Mouse (Mus musculus): ENCODE data around the gene Gys1. TPM values are rescaled to one million over a fixed set of nuclear protein-coding genes. Genes with fewer than 3 reads are reported as not detected.

Gys1 gene
- polyA plus RNA-seq, 1 experiment from 2014 or later: 111 TPM

GRCm38 (mm10) chr7:45486158-45486557, 51.5 kb downstream of the Gys1 start:
- Histone ChIP-seq H3K36me3 (no peaks in the 10 kb centered on the region), H3K9me3 (replicated peaks) (no peaks in the 10 kb centered on the region), H3K9ac (no peak overlapping the region), H3K4me1 (replicated peaks) (peaks cover 14% of the 10 kb centered on the region), H3K27ac (no peak overlapping the region), H3K4me3 (no peak overlapping the region), H3K4me2 (no peak overlapping the region), H3K27me3 (no peaks in the 10 kb centered on the region)
- WGBS: 46% methylated on average over 7 of the region's 7 CpGs
- ATAC-seq (replicated peaks; ENCODE audit: insufficient number of reproducible peaks, insufficient read depth, low FRiP score, low read depth): no peak

DNA sequence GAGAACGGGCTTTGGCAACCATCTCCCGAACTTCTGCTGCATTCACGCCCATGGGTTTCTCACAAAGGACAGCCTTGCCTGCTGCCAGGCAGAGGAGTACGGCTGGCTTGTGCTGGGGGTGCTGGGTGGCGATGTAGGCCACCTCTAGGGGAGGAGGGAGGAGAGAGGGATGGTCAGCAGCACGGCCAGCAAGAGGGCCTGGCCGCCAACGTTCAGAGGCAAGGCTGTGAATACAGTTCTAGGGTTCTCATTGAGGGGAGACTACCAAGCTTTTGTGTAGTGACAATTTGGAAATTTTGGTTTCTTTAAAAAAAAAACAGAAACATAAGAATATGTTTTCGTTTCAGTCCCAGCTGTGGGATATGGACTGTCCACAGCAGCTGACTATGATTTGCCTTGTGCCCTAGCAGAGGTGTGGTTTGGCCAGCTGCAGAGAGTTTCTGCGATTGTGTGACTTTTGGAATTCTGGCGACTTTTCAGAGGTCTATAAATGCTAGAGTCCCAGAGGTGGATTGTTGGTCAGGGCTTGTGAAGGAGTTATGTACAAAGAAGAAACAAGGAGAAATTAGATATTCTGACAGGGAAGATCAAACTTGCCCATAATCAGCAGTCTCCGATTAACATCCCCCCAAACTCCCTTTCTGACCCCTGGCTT, 52.2 kb downstream of the Gys1 start, which contains the start of gene Gm45808:
TSS of gene Gm45808 (minus strand) at position 51 of the 655 bp plus-strand sequence.
- Histone ChIP-seq H3K27me3 (no peaks in the 10 kb centered on the region), H3K9ac (no peak within 1 kb of the TSS), H3K9me3 (replicated peaks) (no peaks in the 10 kb centered on the region), H3K4me3 (no peak within 1 kb of the TSS), H3K4me1 (replicated peaks) (peaks cover 14% of the 10 kb centered on the region), H3K4me2 (no peak within 1 kb of the TSS), H3K36me3 (no peaks in the 10 kb centered on the region), H3K27ac (no peak within 1 kb of the TSS)
- WGBS: 80% methylated on average over 12 of the region's 12 CpGs
- ATAC-seq (replicated peaks; ENCODE audit: insufficient number of reproducible peaks, insufficient read depth, low FRiP score, low read depth): no peak

DNA sequence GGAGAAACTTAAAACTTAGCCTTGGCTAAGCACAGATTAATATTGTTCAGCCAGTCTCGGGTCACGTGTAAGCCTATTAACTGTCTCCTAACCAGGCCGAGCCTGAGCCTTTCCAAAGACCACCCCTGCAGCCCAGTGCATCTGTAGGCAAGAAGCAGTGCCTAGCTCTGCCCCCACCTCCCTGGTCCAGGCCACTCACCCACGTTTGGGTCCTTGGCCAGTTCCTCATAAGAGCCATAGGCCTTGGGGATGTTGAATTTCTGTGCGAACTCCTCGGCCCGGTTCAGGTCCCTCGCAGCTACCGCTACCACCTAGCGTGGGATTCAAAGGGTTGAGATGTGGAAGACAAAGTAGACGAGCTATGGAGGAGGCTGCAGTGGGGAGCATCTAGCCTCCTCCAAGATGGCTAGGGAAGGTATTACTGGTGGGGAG, 53.2 kb downstream of the Gys1 start:
- whole genome bisulfite sequencing: 44% methylated on average over 11 of the region's 11 CpGs
- Histone ChIP-seq H3K27me3 (no peaks in the 10 kb centered on the region), H3K9ac (no peak overlapping the region), H3K4me3 (peak overlapping the region; percentile 57), H3K4me2 (peak overlapping the region; percentile 82), H3K9me3 (replicated peaks) (no peaks in the 10 kb centered on the region), H3K4me1 (replicated peaks) (peaks cover 14% of the 10 kb centered on the region), H3K27ac (peak overlapping the region; percentile 9; the same call in 1 of the 2 replicates), H3K36me3 (peaks cover under 1% of the 10 kb centered on the region; the same call in 1 of the 2 replicates)
- ATAC-seq (replicated peaks; ENCODE audit: insufficient number of reproducible peaks, insufficient read depth, low FRiP score, low read depth): peak; percentile 22; the same call in 1 of the 2 replicates

DNA sequence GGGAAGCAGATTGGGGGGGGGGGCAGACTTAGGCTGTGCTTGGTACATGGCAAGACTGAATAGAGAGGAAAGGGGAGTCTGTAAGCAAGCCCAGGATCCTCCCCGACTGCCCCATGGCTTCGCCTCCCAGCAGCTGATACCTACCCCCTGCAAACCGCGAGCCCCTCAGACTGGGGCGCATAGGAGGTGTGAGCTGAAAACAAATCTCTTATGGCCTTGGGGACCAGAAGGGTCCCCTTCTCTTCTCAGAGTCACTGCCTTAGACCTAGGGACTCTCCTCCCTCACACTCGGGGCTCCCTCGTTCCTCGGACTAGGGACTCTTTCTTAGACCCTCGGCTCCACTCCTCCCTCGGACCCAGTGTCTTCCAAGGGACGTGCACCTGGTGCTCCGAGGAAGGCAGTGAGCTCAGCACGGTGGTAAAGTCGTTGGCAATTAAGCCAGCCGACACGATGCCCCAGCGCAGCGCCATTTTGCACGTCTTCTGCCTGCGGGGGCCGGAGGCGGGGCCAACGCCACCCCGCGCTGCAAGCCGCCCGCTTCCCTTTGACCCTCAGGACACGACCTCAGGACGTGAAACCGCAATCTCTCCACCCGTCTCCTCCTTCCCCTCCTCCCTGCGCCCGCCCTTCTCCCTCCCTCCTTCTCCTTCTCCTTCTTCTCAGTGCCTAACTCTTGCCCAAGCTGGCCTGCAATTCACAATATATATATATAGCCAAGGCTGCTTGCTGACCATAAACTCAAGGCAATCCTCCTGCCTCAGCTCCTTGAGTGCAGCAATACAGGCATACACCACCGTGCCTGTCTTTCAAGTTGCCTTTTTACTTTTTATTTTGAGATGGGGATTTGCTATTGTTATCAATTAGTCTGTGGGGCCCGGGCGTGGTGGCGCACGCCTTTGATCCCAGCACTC, 53.9 kb downstream of the Gys1 start, which contains the start of gene Dhdh:
TSS of gene Dhdh (minus strand) at position 513 of the 912 bp plus-strand sequence.
- H3K27ac ChIP-seq: peak within 1 kb of the TSS; percentile 10
- H3K4me2 ChIP-seq: peak within 1 kb of the TSS; percentile 82
- H3K27me3 ChIP-seq: no peaks in the 10 kb centered on the region
- peak within 1 kb of the TSS; percentile 52 for H3K9ac ChIP-seq
- peak within 1 kb of the TSS; percentile 57 for H3K4me3 ChIP-seq
- no peaks in the 10 kb centered on the region for H3K9me3 ChIP-seq (replicated peaks)
- peaks cover 8% of the 10 kb centered on the region; the same call in 1 of the 2 replicates for H3K36me3 ChIP-seq
- peaks cover 14% of the 10 kb centered on the region for H3K4me1 ChIP-seq (replicated peaks)
- WGBS: 10% methylated on average over 38 of the region's 38 CpGs
- ATAC-seq (replicated peaks; ENCODE audit: insufficient number of reproducible peaks, insufficient read depth, low FRiP score, low read depth): peak; percentile 67

DNA sequence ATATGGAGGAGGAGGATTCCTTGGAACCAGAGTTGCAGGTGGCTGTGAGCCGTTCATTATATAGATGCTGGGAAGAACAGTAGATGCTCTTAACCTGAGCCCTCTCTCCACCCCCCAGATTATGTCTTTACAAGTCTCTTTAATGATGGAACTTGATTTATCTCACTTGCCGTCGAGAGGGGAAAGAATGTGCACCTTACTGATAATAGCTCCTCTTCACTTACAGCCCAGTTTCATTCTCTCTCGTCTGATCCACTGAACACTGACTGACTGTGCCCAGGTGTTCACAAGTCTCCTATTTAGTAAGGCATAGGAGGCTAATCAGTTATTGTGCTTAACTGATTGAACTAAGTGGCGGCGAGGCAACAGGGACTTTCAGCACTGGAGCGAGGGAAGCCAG, 54.9 kb downstream of the Gys1 start:
- H3K36me3 ChIP-seq: peaks cover 17% of the 10 kb centered on the region; the same call in 1 of the 2 replicates
- H3K27me3 ChIP-seq: no peaks in the 10 kb centered on the region
- no peak overlapping the region for H3K4me2 ChIP-seq
- no peaks in the 10 kb centered on the region for H3K9me3 ChIP-seq (replicated peaks)
- ATAC-seq (replicated peaks; ENCODE audit: insufficient number of reproducible peaks, insufficient read depth, low FRiP score, low read depth): no peak
- peaks cover 14% of the 10 kb centered on the region for H3K4me1 ChIP-seq (replicated peaks)
- 62% methylated on average over 7 of the region's 7 CpGs for WGBS
- no peak overlapping the region for H3K4me3 ChIP-seq
- no peak overlapping the region for H3K27ac ChIP-seq
- no peak overlapping the region for H3K9ac ChIP-seq

GRCm38 (mm10) chr7:45490822-45491221, 56.2 kb downstream of the Gys1 start:
- H3K9me3 ChIP-seq (replicated peaks): no peaks in the 10 kb centered on the region
- peaks cover 30% of the 10 kb centered on the region for H3K36me3 ChIP-seq
- H3K4me3 ChIP-seq: no peak overlapping the region
- no peaks in the 10 kb centered on the region for H3K27me3 ChIP-seq
- H3K4me1 ChIP-seq (replicated peaks): peaks cover 14% of the 10 kb centered on the region
- 48% methylated on average over 9 of the region's 9 CpGs for WGBS
- no peak overlapping the region for H3K9ac ChIP-seq
- H3K4me2 ChIP-seq: peak overlapping the region; percentile 7; the same call in 1 of the 2 replicates
- ATAC-seq (replicated peaks; ENCODE audit: insufficient number of reproducible peaks, insufficient read depth, low FRiP score, low read depth): no peak
- no peak overlapping the region for H3K27ac ChIP-seq

- Histone ChIP-seq H3K4me1 (replicated peaks) (peaks cover 14% of the 10 kb centered on the region), H3K4me2 (peak overlapping the region; percentile 7; the same call in 1 of the 2 replicates), H3K9ac (no peak overlapping the region), H3K36me3 (peaks cover 30% of the 10 kb centered on the region), H3K4me3 (no peak overlapping the region), H3K27ac (no peak overlapping the region), H3K27me3 (no peaks in the 10 kb centered on the region), H3K9me3 (replicated peaks) (no peaks in the 10 kb centered on the region)
- no peak for ATAC-seq (replicated peaks; ENCODE audit: insufficient number of reproducible peaks, insufficient read depth, low FRiP score, low read depth)
- WGBS: 26% methylated on average over 3 of the region's 3 CpGs
Observed at GRCm38 (mm10) chr7:45491264-45491663, 56.6 kb downstream of the Gys1 start.

GRCm38 (mm10) chr7:45492225-45492844, 57.7 kb downstream of the Gys1 start:
- no peak overlapping the region for H3K9ac ChIP-seq
- no peak for ATAC-seq (replicated peaks; ENCODE audit: insufficient number of reproducible peaks, insufficient read depth, low FRiP score, low read depth)
- H3K27me3 ChIP-seq: no peaks in the 10 kb centered on the region
- peaks cover 36% of the 10 kb centered on the region for H3K36me3 ChIP-seq
- no peak overlapping the region for H3K27ac ChIP-seq
- H3K4me1 ChIP-seq (replicated peaks): peaks cover 14% of the 10 kb centered on the region
- 94% methylated on average over 8 of the region's 8 CpGs for WGBS
- H3K4me3 ChIP-seq: no peak overlapping the region
- no peak overlapping the region for H3K4me2 ChIP-seq
- no peaks in the 10 kb centered on the region for H3K9me3 ChIP-seq (replicated peaks)

DNA sequence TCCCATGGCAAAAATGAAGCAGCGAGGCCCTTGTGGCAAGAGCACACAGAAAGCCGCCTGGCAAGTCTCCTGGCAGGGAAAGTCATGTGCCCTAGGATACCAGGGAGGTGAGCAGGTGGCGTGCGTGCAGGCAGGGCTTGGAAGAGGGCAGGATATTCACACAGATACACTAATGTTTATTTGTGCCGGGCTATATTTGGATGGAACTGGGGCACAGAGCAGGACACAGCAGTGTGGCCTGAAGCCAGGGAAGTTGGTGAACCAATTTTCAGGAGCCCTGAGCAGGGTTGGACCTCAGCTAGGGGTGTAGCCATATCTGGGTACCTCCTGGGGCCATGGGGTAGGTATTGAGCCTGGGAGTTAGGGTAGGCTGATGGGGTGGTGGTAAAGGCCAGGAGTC, 58.3 kb downstream of the Gys1 start:
- Histone ChIP-seq H3K36me3 (peaks cover 42% of the 10 kb centered on the region), H3K9me3 (replicated peaks) (no peaks in the 10 kb centered on the region), H3K9ac (no peak overlapping the region), H3K27me3 (no peaks in the 10 kb centered on the region), H3K4me3 (no peak overlapping the region), H3K4me2 (no peak overlapping the region), H3K27ac (no peak overlapping the region), H3K4me1 (replicated peaks) (peaks cover 14% of the 10 kb centered on the region)
- no peak for ATAC-seq (replicated peaks; ENCODE audit: insufficient number of reproducible peaks, insufficient read depth, low FRiP score, low read depth)
- 83% methylated on average over 5 of the region's 5 CpGs for WGBS

DNA sequence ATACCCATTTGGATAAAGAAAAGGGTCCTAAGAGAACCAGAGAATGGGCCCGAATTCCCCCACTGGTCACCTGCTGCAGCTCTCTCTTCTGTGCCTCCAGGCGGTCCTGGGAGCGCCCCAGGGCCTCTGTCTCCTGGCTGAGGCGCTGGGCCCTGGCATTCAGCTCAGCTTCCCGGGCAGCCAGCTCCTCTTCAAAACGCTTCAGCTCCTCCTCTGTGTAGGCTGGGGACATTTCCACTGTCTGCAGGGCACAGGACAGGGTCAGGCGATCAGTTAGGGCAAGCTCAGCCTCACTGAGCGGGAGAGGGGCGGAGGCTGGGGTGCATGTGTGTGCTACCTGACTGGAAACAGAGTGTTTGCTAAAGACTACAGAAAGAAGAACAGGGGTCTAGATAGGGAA, 59.9 kb downstream of the Gys1 start:
- Histone ChIP-seq H3K36me3 (peaks cover 55% of the 10 kb centered on the region), H3K27me3 (no peaks in the 10 kb centered on the region), H3K4me3 (no peak overlapping the region), H3K27ac (no peak overlapping the region), H3K9me3 (replicated peaks) (no peaks in the 10 kb centered on the region), H3K9ac (no peak overlapping the region), H3K4me2 (no peak overlapping the region), H3K4me1 (replicated peaks) (0 out of 2 replicates have a peak, but pooled peaks cover 4% of the 10 kb centered on the region)
- no peak for ATAC-seq (replicated peaks; ENCODE audit: insufficient number of reproducible peaks, insufficient read depth, low FRiP score, low read depth)
- 88% methylated on average over 9 of the region's 9 CpGs for WGBS

DNA sequence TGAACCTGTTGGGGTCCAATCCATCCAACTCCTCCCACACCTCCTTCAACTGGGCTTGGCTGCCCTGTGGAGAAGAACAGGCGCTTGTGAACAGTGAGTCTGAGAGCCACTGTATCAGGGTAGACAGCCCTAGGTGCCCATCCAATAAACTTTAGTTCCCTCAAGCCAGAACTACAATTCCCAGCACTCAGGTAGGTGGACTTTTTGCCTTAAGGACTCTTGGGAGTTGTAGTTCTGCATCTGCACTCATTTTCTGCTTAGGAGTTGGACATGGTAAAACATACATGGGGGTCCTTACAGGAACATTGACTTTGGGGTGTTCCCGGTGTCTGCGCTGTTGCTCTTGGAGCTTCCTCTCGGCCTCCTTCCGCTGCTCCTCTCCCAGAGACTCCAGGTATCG, 63.8 kb downstream of the Gys1 start:
- no peaks in the 10 kb centered on the region for H3K27me3 ChIP-seq
- H3K9me3 ChIP-seq (replicated peaks): no peaks in the 10 kb centered on the region
- no peaks in the 10 kb centered on the region for H3K4me1 ChIP-seq (replicated peaks)
- 95% methylated on average over 6 of the region's 6 CpGs for WGBS
- H3K9ac ChIP-seq: no peak overlapping the region
- peaks cover 63% of the 10 kb centered on the region for H3K36me3 ChIP-seq
- H3K4me3 ChIP-seq: no peak overlapping the region
- H3K4me2 ChIP-seq: no peak overlapping the region
- no peak overlapping the region for H3K27ac ChIP-seq
- no peak for ATAC-seq (replicated peaks; ENCODE audit: insufficient number of reproducible peaks, insufficient read depth, low FRiP score, low read depth)
